Mouse (Mus musculus) kidney, adult 2 months (tissue): ENCODE data around the gene Tnfsf9. TPM values are rescaled to one million over a fixed set of nuclear protein-coding genes. Genes with fewer than 3 reads are reported as not detected.
A peak's percentile ranks its signal among the peaks of the same experiment; 100 is the strongest.

Source experiments
- DNase-seq: peaks from one replicate; pipeline ENCODE4 v3.0.0; 2021
- H3K27ac ChIP-seq: fragments of 200-500 bp; 2 replicates; pipeline ENCODE4 v1.5.1; 2012; ENCODE audit warnings: low read depth, low read length, control low read depth, inconsistent platforms; ENCODE audit not compliant: insufficient read depth
- H3K27me3 ChIP-seq: fragments of 200-500 bp; replicated peaks from 2 replicates; pipeline ENCODE4 v1.6.1; 2012; ENCODE audit warnings: mild to moderate bottlenecking, moderate library complexity, low read length, inconsistent platforms; ENCODE audit not compliant: control insufficient read depth, insufficient read depth
- H3K36me3 ChIP-seq: fragments of 200-500 bp; 2 replicates; pipeline ENCODE4 v1.6.1; 2012; ENCODE audit warnings: mild to moderate bottlenecking, moderate library complexity, low read length, inconsistent platforms; ENCODE audit not compliant: control insufficient read depth, insufficient read depth
- H3K4me1 ChIP-seq: fragments of 200-500 bp; 2 replicates; pipeline ENCODE4 v1.6.1; 2011; ENCODE audit warnings: low read length; ENCODE audit not compliant: control insufficient read depth, insufficient read depth
- H3K4me3 ChIP-seq: fragments of 200-500 bp; 2 replicates; pipeline ENCODE4 v1.5.1; 2011; ENCODE audit warnings: mild to moderate bottlenecking, low read depth, low read length, control low read depth; ENCODE audit not compliant: insufficient read depth
- CTCF ChIP-seq: fragments of 200-500 bp; conservative IDR thresholded peaks from 2 replicates; pipeline ENCODE4 v1.5.1; 2011; ENCODE audit warnings: low read depth, mild to moderate bottlenecking, control low read depth, low read length, moderate library complexity, mixed read lengths; ENCODE audit not compliant: insufficient read depth, insufficient read length
- POLR2A ChIP-seq: fragments of 200-500 bp; IDR thresholded peaks from one replicate; pipeline ENCODE4 v1.6.1; 2011; ENCODE audit warnings: low read depth, low read length, control low read depth
- WGBS: fragments of 180-500 bp; shearing (Covaris S2); methylation state at CpG from one replicate; pipeline ENCODE4 v1.1.7; 2018; 5-methylcytosine and 5-hydroxymethylcytosine counted together
- polyA plus RNA-seq: library from polyadenylated mRNA; depleted of rRNA; stranded (reverse); fragments of >200 nt; gene quantifications from 2 replicates; pipeline ENCODE4 v1.2.3, GENCODE M21; 2012

The Tnfsf9 gene
- polyA plus RNA-seq, 1 experiment: 1.6 TPM

DNA sequence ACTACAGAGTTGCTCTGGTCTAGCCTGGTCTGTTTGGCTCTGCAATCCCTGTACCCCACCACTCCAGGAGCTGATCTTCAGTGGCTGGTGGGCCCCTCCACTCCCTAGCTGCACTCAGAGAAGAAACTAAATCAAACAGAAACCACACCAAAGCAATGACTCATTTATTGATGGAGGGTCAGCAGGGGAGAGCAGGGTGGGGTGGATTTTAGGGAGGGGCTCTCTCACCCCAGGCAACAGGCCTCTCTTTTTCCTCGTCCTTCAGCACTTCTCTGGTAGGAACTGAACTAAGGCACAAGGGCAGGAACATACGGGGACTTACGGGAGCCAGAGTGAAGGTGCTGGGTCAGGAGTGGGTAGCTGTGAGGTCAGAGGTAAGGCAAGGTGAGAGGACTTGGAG lies 25.2 kb upstream of the Tnfsf9 start:
- Histone ChIP-seq H3K4me3 (no peak overlapping the region), H3K27ac (no peak overlapping the region), H3K27me3 (no peaks in the 10 kb centered on the region), H3K36me3 (no peaks in the 10 kb centered on the region), H3K4me1 (no peaks in the 10 kb centered on the region)
- no peak for DNase-seq
- TF ChIP-seq CTCF (no peak), POLR2A (no peak)
- WGBS: 68% methylated on average over 3 of the region's 3 CpGs

DNA sequence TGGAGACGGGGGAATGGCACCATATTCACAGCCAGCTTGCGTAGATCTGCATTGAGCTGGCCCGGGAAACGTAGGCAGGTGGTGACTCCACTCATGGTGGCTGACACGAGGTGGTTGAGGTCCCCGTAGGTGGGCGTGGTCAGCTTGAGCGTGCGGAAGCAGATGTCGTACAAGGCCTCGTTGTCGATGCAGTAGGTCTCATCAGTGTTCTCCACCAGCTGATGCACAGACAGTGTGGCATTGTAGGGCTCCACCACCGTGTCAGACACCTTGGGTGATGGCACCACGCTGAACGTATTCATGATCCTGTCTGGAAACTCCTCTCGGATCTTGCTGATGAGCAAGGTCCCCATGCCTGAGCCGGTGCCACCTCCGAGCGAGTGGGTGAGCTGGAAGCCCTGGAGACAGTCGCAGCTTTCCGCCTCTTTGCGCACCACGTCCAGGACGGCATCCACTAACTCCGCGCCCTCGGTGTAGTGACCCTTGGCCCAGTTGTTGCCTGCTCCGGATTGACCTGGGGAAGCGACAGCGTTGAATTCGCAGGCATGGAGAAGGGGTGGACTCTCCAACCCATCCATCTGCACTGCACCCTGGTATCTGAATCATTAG lies 23.8 kb upstream of the Tnfsf9 start:
- 95% methylated on average over 31 of the region's 31 CpGs for WGBS
- Histone ChIP-seq H3K4me3 (no peak overlapping the region), H3K36me3 (no peaks in the 10 kb centered on the region), H3K27ac (no peak overlapping the region), H3K27me3 (no peaks in the 10 kb centered on the region), H3K4me1 (no peaks in the 10 kb centered on the region)
- TF ChIP-seq POLR2A (no peak), CTCF (no peak)
- DNase-seq: no peak

GRCm38 (mm10) chr17:57082481-57082880 lies 22.6 kb upstream of the Tnfsf9 start:
- no peak for TF ChIP-seq CTCF
- TF ChIP-seq POLR2A: no peak
- Histone ChIP-seq H3K36me3 (no peaks in the 10 kb centered on the region), H3K27me3 (no peaks in the 10 kb centered on the region), H3K27ac (no peak overlapping the region), H3K4me3 (no peak overlapping the region), H3K4me1 (no peaks in the 10 kb centered on the region)
- WGBS: 85% methylated on average over 5 of the region's 5 CpGs
- no peak for DNase-seq

DNA sequence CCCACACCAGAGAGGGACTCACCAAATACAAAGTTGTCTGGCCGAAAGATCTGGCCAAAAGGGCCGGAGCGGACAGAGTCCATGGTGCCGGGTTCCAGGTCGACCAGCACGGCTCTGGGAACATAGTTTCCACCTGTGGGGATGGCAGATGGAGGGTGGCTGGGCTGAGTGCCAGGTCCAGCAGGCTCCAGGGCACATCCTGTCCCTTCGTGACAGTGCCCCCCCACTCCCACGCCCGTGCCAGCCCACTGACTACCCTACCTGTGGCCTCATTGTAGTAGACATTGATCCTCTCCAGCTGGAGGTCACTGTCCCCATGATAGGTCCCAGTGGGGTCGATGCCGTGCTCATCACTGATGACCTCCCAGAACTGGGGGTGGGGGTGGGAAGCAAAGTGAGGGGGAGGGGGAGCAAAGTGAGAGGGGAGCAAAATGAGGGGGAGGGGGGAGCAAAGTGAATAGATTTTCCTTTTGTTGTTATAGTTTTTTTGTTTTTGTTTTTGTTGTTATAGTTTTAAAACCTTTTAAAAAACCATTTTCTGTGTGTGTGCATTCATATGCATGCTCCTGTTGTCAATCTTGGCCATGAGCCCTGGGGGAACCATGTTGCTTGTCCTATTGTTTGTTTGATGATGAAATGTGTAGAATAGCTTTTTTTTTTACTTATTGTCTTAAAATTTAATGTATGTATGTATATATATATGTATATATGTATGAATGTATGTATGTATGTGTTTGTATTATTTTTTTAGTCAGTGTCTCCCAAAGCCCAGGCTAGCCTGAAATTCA lies 19.0 kb upstream of the Tnfsf9 start:
- H3K27ac ChIP-seq: no peak overlapping the region
- no peak overlapping the region for H3K4me3 ChIP-seq
- no peaks in the 10 kb centered on the region for H3K36me3 ChIP-seq
- no peaks in the 10 kb centered on the region for H3K4me1 ChIP-seq
- DNase-seq: no peak
- TF ChIP-seq POLR2A (no peak), CTCF (no peak)
- H3K27me3 ChIP-seq: no peaks in the 10 kb centered on the region
- 75% methylated on average over 11 of the region's 11 CpGs for WGBS

DNA sequence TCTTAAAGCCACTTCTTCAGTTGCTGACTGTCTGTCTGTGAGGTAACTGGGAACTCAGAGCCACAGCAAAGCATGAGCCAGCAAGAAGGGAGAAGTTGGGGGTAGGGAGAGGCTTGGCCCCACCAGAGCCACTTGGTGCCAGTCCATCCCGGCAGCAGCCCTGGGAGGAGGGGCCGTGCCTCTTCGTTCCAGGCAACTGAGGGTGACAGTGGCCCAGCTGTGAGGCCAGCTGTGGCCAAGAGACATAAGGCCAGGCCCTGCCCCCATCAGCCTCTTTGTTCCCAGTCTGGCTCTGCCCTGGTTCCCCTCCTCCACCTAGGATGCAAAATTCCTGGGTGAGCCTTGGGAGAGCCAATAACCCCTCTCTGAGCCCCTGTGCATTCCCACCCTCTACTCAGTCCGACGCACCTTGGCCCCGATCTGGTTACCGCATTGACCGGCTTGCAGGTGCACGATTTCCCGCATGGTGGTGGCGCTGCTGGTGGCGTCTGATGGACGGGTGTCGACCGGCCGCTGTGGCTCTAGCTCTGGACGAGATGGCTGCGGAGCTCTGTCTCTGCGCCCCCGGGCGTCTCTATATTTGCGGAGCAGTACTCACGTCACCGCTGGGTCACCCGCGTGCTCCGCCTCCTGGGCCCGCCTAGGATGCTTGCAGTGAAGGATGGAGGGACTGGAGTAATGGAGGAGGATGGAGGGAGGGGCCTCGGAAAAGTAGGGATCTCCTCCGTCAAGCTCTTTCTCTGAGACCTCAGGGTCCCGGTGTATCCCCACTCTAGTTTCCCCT lies 17.9 kb upstream of the Tnfsf9 start, which contains the start of gene Tubb4a:
Gene Tubb4a, minus strand, starts transcription at position 734 of the 784 bp plus-strand sequence.
- Histone ChIP-seq H3K4me3 (peak within 1 kb of the TSS; percentile 20; the same call in 1 of the 2 replicates), H3K4me1 (no peaks in the 10 kb centered on the region), H3K27ac (no peak within 1 kb of the TSS), H3K36me3 (no peaks in the 10 kb centered on the region), H3K27me3 (no peaks in the 10 kb centered on the region)
- TF ChIP-seq POLR2A (no peak), CTCF (no peak)
- no peak for DNase-seq
- WGBS: 3% methylated on average over 31 of the region's 31 CpGs

- Histone ChIP-seq H3K4me1 (no peaks in the 10 kb centered on the region), H3K27me3 (no peaks in the 10 kb centered on the region), H3K4me3 (no peak overlapping the region), H3K36me3 (no peaks in the 10 kb centered on the region), H3K27ac (no peak overlapping the region)
- 97% methylated on average over 3 of the region's 3 CpGs for WGBS
- TF ChIP-seq CTCF (no peak), POLR2A (no peak)
- DNase-seq: no peak
These were observed 10.9 kb upstream of the Tnfsf9 start for GRCm38 (mm10) chr17:57094222-57094621.
